Mouse (Mus musculus) spleen, adult 10 weeks (tissue): Measurements from ENCODE around the gene Pald1. TPM values are rescaled to one million over a fixed set of nuclear protein-coding genes. Genes with fewer than 3 reads are reported as not detected.

Experiments used
- polyA plus RNA-seq: library from polyadenylated mRNA; stranded (reverse); fragments of 350-450 nt; fragmentation: Illumina TruSeq; extraction: RNeasy Lipid Tissue Mini Kit (QIAGEN cat#74804); gene quantifications from one replicate; pipeline ENCODE4 v1.2.3, GENCODE M21; 2015; ENCODE audit warnings: low replicate concordance; ENCODE audit not compliant: insufficient read depth

Pald1 gene
- polyA plus RNA-seq, result 6.9 TPM

DNA sequence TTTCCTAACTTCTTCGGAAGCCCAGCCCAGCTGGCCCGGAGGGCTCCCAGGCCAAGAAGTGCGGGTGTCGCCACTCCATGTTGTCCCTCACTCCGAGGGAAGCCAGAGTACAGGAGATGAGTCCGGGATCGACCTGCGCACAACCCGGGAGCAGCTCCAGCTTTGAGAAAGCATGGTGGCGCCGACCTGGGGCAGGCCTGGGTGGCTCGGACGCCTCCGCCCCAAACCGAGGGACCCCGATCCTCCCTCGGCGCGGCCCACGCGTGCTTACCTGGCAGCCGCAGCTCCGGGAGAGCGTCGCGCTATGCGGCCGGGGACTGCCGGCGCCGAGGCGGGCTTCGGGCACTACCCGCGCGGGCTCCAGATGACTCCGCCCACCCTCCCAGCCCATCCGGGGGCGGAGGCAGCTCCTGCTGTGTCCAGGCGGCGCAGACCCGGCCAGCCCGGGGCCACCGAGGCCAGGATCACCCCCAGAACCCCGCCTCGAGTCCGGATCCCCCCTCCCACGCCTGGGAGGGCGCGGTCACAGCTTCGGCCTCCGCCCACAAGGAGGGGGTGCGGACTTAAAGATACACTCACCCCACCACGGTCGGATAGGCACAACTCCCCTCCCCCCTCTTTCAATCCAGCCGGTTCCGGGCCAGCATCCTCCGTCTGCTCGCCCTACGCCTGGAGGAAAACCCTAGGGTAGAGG, at the start of gene Pald1:
Gene Pald1 (minus strand): TSS at position 510 of the 694 bp plus-strand sequence.

DNA sequence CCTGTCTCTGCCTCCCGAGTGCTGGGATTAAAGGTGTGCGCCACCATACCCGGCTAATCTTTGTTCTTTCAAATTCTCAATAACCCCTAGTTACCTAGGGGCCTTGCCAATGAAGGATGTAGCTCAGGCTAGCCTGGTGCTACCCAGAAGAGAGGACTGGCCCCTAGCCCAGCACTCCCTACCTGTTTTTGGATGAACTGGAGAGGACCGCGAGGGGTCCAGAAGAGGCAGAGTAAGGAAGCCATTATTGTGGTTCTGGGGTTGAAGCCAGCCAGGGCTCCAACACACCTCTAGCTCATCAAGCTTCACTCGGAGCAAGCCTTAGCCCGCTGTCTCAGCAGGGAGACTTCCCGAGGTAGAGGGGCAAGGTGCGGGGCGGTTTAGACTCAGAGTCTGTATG, 34.3 kb upstream of the Pald1 start, which contains the start of gene Nodal:
Gene Nodal (plus strand): TSS at position 301 of the 400 bp plus-strand sequence.

DNA sequence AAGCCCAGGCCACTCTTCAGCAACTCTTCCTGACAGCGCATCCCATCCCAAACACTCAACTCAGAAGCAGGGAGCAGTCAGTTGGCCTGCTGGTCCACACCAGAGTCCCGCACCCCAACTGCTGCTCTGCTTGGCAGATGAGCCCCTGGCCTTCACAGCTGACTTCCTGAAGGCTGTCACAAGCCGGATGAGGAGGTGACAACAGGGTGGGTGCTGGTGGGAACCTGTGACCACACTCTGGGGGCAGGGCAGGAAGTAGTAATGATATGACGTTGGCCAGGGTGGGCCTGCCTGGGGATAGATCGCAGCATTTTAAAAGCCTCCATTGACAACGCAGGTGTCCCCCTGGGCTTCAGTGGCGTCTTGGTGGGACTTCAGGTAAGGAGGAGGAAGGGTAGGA, 85.9 kb downstream of the Pald1 start, which contains the start of gene Prf1:
Gene Prf1 (plus strand): TSS at position 357 of the 400 bp plus-strand sequence.

DNA sequence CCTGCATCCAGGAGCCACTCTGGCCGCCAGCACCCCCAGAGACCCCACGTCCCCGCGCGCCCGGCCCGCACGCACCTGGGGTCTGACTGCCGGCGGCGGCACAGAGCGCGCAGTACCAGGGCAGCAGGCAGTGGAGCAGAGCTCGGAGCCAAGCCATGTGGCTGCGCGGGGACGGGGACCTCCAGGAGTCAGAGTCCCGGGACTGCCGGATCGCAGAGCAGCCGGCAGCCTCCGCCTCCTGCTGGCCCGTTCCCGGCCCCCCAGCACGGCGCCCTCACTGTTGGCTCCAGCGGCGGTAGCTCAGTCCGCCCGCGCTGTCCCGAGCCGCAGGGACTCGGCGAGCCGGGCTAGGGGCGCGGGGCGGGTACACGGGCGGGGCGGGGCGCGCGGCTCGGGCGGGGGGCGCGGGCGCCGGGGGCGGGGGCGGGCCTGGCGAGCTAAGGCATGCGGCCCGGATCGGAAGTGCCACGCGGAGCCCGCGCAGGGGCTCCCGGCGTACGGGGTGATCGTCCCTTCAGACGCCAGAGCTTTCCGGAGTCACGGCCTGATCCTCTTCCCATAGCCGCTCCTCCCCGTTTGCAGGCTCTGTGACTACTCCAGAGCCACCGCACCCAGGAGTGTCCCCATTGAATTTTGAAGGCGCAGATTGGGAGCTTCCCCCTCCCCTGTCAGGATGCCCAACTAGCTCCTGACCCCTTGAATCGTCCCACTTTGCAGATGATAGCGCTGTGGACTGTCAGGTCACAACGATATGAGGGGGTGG, 110.1 kb downstream of the Pald1 start, which contains the start of gene Adamts14:
Gene Adamts14 (minus strand): TSS at position 358 of the 763 bp plus-strand sequence.

Other genes with a start within 250 kb of the Pald1 start
- gene Sgpl1, start 235.8 kb downstream of the Pald1 start, polyA plus RNA-seq, result 106 TPM
- not detected for gene Tbata, start 211.6 kb downstream of the Pald1 start, polyA plus RNA-seq
- 2.3 TPM for gene Adamts14, start 110.1 kb downstream of the Pald1 start, polyA plus RNA-seq
- 13.0 TPM for gene Prf1, start 85.7 kb downstream of the Pald1 start, polyA plus RNA-seq
- 0.11 TPM for gene Nodal, start 34.4 kb upstream of the Pald1 start, polyA plus RNA-seq
- gene Eif4ebp2, start 69.1 kb upstream of the Pald1 start, polyA plus RNA-seq, result 99.6 TPM
- 5.6 TPM for gene Lrrc20, start 92.3 kb upstream of the Pald1 start, polyA plus RNA-seq
- not detected for gene Npffr1, start 212.0 kb upstream of the Pald1 start, polyA plus RNA-seq